13 mouse cellular contexts compared by ENCODE assay signal in genomic region chr6:101890655-101891054, GRCm38 (mm10).
"Had no signal": no experiment of that assay in that cellular context is flagged by ENCODE, and none has a peak within 500 bp of the region (broad histone marks: within the 10 kb centered on the region; RNA-seq: fewer than 3 reads in every experiment).

No protein-coding gene starts in this region.

- DNase-seq: gastrocnemius, postnatal 14 days; gastrocnemius, postnatal 36 days; heart, adult 11 months; heart, adult 2 months; heart, postnatal 10 days; heart, postnatal 4 days; kidney, adult 18-20 months; kidney, adult 8-10 months; kidney, postnatal 10 days; kidney, postnatal 25 days; kidney, postnatal 4 days; liver; liver, embryonic 13.5 days had no signal
